Comparison of ENCODE assay signal across 16 mouse cellular contexts in the genomic region with DNA sequence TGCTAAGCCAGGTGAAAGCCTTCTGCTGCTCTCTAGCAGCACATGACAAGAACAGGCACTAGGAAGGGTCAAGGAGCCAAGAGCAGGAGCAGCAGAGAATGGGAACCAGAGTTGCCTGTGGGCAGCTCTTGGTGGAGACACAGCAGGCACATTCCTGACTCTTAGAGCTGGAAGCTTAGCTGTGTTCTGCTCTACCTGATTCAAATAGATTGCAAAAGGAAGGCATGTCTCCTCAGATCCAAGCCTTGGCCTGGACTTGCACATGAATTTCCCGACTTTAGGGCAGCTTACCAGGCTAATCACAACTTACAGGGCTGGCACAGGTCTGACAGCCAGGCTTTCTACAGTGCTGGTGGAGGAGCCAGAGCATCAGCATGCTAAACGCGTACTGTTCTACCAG. TPM values are rescaled to one million over a fixed set of nuclear protein-coding genes. Genes with fewer than 3 reads are reported as not detected.
"Had no signal": no experiment of that assay in that cellular context is flagged by ENCODE, and none has a peak within 500 bp of the region (broad histone marks: within the 10 kb centered on the region; RNA-seq: fewer than 3 reads in every experiment).

No protein-coding gene starts in this region.

- DNase-seq: lung, adult 18-20 months; lung, embryonic 14.5 days; lung, postnatal 10 days; right cerebral cortex, postnatal 25 days; right cerebral cortex, postnatal 4 days; spleen, adult 18-20 months; thymus, adult 18-20 months; thymus, postnatal 14 days; thymus, postnatal 36 days had no signal

- H3K27me3 ChIP-seq: megakaryocyte, embryonic 14.5 days; midbrain, embryonic 13.5 days; midbrain, embryonic 15.5 days; neural tube, embryonic 12.5 days had no signal

- H3K9me3 ChIP-seq: megakaryocyte, embryonic 14.5 days; midbrain, embryonic 13.5 days; midbrain, embryonic 15.5 days; neural tube, embryonic 12.5 days had no signal

- H3K4me3 ChIP-seq: megakaryocyte, embryonic 14.5 days; midbrain, embryonic 13.5 days; midbrain, embryonic 15.5 days; neural tube, embryonic 12.5 days had no signal

- H3K4me2 ChIP-seq: lung, embryonic 14.5 days; midbrain, embryonic 11.5 days; midbrain, embryonic 13.5 days; midbrain, embryonic 15.5 days; neural tube, embryonic 12.5 days had no signal

- H3K9ac ChIP-seq: lung, embryonic 14.5 days; midbrain, embryonic 13.5 days; midbrain, embryonic 15.5 days; neural tube, embryonic 12.5 days had no signal

- ATAC-seq: midbrain, embryonic 13.5 days; midbrain, embryonic 15.5 days had no signal

- H3K4me1 ChIP-seq: megakaryocyte, embryonic 14.5 days; midbrain, embryonic 13.5 days; midbrain, embryonic 15.5 days; neural tube, embryonic 12.5 days had no signal

- H3K27ac ChIP-seq: macrophage; midbrain, embryonic 13.5 days; midbrain, embryonic 15.5 days; neural tube, embryonic 12.5 days had no signal

RNA-seq across cellular contexts. Expression of gene Gal, which starts 45.6 kb away (rescaled TPM):
- polyA plus RNA-seq: liver, embryonic 16.5 days; macrophage had no signal
